Mouse (Mus musculus) limb, embryonic 13.5 days (tissue): ENCODE results near the gene Tdrd5. TPM values are rescaled to one million over a fixed set of nuclear protein-coding genes. Genes with fewer than 3 reads are reported as not detected.
"Not testable (repeated sequence)": the region's sequence is repeated elsewhere in the genome, so short reads cannot be mapped to it uniquely, and the experiment has no call there.

Experiments used
- ATAC-seq: fragments of 200-750 bp; cut with Nextera tagmentation; 2 replicates; pipeline ENCODE4 v1.8.0; 2017; ENCODE audit warnings: low read depth, moderate number of reproducible peaks, moderate TSS enrichment; ENCODE audit not compliant: low FRiP score
- H3K27ac ChIP-seq: fragments of 300-500 bp; sonication (generic); 2 replicates; pipeline ENCODE4 v1.5.1; 2015; ENCODE audit warnings: inconsistent platforms, mild to moderate bottlenecking, moderate library complexity
- H3K27me3 ChIP-seq: fragments of 300-500 bp; sonication (generic); 2 replicates; pipeline ENCODE4 v1.6.1; 2015; ENCODE audit warnings: mild to moderate bottlenecking, inconsistent platforms
- H3K36me3 ChIP-seq: fragments of 300-500 bp; sonication (generic); 2 replicates; pipeline ENCODE4 v1.6.1; 2015; ENCODE audit warnings: inconsistent platforms, mild to moderate bottlenecking, moderate library complexity
- H3K4me1 ChIP-seq: fragments of 300-500 bp; sonication (generic); 2 replicates; pipeline ENCODE4 v1.6.1; 2015; ENCODE audit warnings: inconsistent platforms
- H3K4me2 ChIP-seq: fragments of 300-500 bp; sonication (generic); replicated peaks from 2 replicates; pipeline ENCODE4 v1.6.1; 2015; ENCODE audit warnings: inconsistent platforms, mild to moderate bottlenecking, moderate library complexity
- H3K4me3 ChIP-seq: fragments of 300-500 bp; sonication (generic); 2 replicates; pipeline ENCODE4 v1.5.1; 2015; ENCODE audit warnings: moderate library complexity, mild to moderate bottlenecking, inconsistent platforms
- H3K9ac ChIP-seq: fragments of 300-500 bp; sonication (generic); 2 replicates; pipeline ENCODE4 v1.6.1; 2015; ENCODE audit warnings: mild to moderate bottlenecking, inconsistent platforms
- H3K9me3 ChIP-seq: fragments of 300-500 bp; sonication (generic); 2 replicates; pipeline ENCODE4 v1.6.1; 2016; ENCODE audit warnings: inconsistent platforms
- WGBS: fragments of 180-500 bp; shearing (Covaris S2); methylation state at CpG from one replicate; pipeline ENCODE4 v1.1.7; 2015; 5-methylcytosine and 5-hydroxymethylcytosine counted together
- polyA plus RNA-seq: library from polyadenylated mRNA; unstranded; fragments of >200 nt; fragmentation: Nextera tagmentation; extraction: Ambion mirVana; gene quantifications from 2 replicates; pipeline ENCODE4 v1.2.1, GENCODE M21; 2015

Tdrd5 gene
- polyA plus RNA-seq, 1 experiment from 2014 or later: 0.28 TPM

DNA sequence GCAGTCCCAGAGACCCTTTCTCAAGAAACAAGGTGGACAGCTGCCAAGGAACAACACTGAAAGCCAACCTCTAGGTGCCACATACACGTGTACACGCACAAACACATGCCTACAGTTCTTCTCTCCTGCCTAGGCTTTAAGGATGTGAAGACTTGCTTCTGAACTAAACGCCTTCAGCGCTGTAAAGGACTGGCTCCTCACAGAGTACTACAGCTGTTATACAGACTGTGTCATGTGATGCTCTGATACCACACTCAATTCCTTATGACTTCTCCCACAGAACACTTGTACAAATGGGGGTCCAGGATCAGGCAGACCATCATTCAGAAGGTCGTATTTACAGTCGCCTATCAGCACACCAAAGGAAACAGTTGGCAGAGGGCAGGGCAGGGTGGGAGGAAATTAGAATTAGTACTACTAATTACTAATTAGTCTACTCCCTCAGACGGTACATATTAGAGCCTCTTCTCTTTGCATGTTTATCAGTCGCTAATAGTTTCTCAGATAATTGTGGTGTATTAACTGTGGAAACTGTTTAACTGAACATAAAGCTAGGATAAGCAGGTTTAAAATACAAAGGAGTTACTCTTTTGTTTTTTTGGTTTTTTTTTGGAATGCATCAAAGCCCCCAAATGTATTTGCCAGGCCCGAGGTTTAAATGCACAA is 14.8 kb downstream of the Tdrd5 start:
- H3K27ac ChIP-seq: no peak overlapping the region
- H3K9me3 ChIP-seq: no peaks in the 10 kb centered on the region
- no peak overlapping the region for H3K4me2 ChIP-seq
- no peaks in the 10 kb centered on the region for H3K4me1 ChIP-seq
- H3K27me3 ChIP-seq: no peaks in the 10 kb centered on the region
- no peak overlapping the region for H3K4me3 ChIP-seq
- no peak overlapping the region for H3K9ac ChIP-seq
- 72% methylated on average over 9 of the region's 9 CpGs for WGBS
- no peak for ATAC-seq
- no peaks in the 10 kb centered on the region for H3K36me3 ChIP-seq

DNA sequence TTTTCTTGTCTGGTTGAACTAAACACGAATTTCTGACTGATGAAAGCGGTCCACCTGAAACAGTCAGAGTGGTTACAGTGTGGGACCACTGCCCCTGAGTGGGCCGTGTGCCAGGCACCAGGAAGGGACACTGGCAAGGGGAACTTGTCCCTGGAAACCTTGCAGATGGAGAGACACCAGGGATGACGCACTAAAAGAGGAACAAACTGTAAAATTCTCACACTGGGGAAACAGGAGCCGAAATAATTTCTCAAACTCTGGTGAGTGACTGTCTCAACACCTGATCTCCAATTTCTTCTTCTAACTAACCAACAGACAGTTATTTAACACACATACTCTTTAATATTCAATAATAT is 17.9 kb downstream of the Tdrd5 start:
- no peak overlapping the region for H3K9ac ChIP-seq
- H3K27ac ChIP-seq: no peak overlapping the region
- no peaks in the 10 kb centered on the region for H3K4me1 ChIP-seq
- no peaks in the 10 kb centered on the region for H3K27me3 ChIP-seq
- no peaks in the 10 kb centered on the region for H3K9me3 ChIP-seq
- no peaks in the 10 kb centered on the region for H3K36me3 ChIP-seq
- WGBS: 83% methylated on average over 5 of the region's 5 CpGs
- no peak overlapping the region for H3K4me2 ChIP-seq
- no peak for ATAC-seq
- H3K4me3 ChIP-seq: no peak overlapping the region

DNA sequence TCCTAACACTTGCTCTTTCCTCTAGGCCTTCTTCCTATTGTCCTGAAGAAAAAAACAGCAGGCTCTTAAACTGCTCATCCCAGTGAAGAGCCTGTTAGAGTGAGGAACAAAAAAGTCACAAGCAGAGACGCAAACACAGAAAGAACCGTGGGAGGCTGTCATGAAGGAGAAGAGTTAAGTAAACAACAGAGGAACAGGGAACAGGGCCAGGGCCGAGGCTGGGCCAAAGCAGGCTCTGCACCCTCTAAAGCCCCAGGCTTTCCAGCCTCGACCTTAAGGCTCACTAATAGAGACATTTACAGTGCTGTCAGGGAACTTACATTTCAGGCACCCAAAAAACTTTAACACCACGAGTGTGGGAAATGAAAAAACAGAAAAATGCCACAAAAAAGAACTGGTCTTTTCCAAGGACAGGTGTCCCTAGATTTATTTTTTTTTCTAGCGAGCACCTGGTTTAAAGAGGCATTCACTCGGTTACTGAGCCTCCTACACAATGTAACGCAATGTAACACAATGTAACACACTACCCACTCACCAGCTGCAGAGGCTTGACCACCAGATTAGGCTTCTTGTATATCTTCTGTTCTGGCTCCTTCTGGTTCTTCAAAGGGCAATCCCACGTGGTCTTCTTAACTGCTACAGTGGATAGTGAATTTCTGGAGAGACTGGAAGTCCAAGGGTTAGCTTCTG is 18.5 kb downstream of the Tdrd5 start:
- no peak overlapping the region for H3K4me3 ChIP-seq
- no peak for ATAC-seq
- H3K4me2 ChIP-seq: no peak overlapping the region
- 48% methylated on average over 9 of the region's 9 CpGs for WGBS
- H3K27ac ChIP-seq: no peak overlapping the region
- no peak overlapping the region for H3K9ac ChIP-seq
- H3K27me3 ChIP-seq: no peaks in the 10 kb centered on the region
- H3K9me3 ChIP-seq: no peaks in the 10 kb centered on the region
- H3K4me1 ChIP-seq: no peaks in the 10 kb centered on the region
- no peaks in the 10 kb centered on the region for H3K36me3 ChIP-seq

DNA sequence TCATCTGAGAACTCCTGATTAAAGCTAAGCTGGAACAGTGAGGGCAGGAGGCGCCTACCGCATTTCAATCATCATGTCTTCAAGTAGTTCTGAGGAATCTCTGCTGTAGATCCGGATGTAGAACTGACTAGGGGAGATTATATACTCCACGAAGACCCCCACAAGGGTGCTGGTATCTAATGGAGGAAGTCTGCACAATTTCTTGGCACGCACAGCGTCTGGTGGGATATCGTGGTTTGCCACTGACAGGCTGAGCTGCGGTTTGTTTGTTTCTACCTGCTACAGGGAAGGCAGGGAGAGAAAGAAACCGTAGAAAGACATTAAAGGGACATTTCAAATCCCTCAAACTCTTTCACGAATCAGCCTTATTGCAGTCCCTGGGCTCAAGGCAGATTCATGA is 19.3 kb downstream of the Tdrd5 start:
- no peaks in the 10 kb centered on the region for H3K36me3 ChIP-seq
- H3K4me2 ChIP-seq: no peak overlapping the region
- ATAC-seq: no peak
- 73% methylated on average over 10 of the region's 10 CpGs for WGBS
- H3K9me3 ChIP-seq: no peaks in the 10 kb centered on the region
- H3K9ac ChIP-seq: no peak overlapping the region
- H3K27me3 ChIP-seq: no peaks in the 10 kb centered on the region
- no peak overlapping the region for H3K4me3 ChIP-seq
- H3K4me1 ChIP-seq: no peaks in the 10 kb centered on the region
- H3K27ac ChIP-seq: no peak overlapping the region

GRCm38 (mm10) chr1:156280131-156280530 is 23.3 kb downstream of the Tdrd5 start:
- Histone ChIP-seq H3K4me3 (no peak overlapping the region), H3K9me3 (no peaks in the 10 kb centered on the region), H3K9ac (no peak overlapping the region), H3K4me1 (no peaks in the 10 kb centered on the region), H3K36me3 (no peaks in the 10 kb centered on the region), H3K4me2 (no peak overlapping the region), H3K27me3 (no peaks in the 10 kb centered on the region), H3K27ac (no peak overlapping the region)
- ATAC-seq: no peak
- 83% methylated on average over 7 of the region's 7 CpGs for WGBS

DNA sequence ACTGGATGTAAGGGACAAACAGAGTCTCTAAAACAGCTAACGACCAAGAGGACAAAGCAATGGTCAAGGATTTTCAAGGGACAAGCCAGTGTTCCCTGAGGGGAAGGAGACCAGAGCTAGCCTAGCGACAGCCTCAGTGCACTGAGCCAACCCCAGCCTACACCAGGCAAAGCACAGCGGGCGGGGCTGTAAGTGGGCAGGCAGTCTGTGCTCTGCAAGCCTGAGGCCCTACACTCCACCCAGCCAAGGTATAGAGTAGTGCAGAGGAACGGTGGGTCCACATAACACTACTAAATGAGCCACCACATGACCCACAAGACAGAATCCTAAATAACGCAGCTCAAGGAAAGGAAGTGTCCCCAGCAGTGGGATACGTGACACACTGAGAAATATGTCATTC is 29.8 kb downstream of the Tdrd5 start:
- H3K4me2 ChIP-seq: no peak overlapping the region
- H3K4me1 ChIP-seq: 0 out of 2 replicates have a peak, but pooled peaks cover 3% of the 10 kb centered on the region
- no peaks in the 10 kb centered on the region for H3K9me3 ChIP-seq
- no peak overlapping the region for H3K4me3 ChIP-seq
- H3K27me3 ChIP-seq: no peaks in the 10 kb centered on the region
- no peak overlapping the region for H3K9ac ChIP-seq
- ATAC-seq: no peak
- 50% methylated on average over 7 of the region's 7 CpGs for WGBS
- H3K27ac ChIP-seq: no peak overlapping the region
- H3K36me3 ChIP-seq: no peaks in the 10 kb centered on the region

DNA sequence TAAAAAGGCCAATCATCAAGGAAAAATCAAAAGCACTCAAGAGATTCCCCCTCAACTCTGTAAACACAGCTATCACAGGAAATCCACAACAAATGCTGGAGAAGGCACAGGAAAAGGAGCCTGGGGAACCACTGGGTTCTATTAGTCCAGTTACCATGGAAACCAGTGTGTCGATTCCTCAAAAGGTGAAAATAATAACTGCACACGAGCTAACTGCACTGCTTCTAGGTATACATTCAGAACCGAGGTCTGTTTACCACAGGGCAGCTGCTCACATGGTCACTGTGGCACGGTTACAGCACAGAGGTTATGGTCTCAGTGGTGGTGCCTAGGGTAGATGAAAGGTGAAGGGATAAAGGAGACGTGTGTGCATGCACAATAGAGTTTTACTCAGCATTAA is 31.8 kb downstream of the Tdrd5 start:
- H3K27me3 ChIP-seq: no peaks in the 10 kb centered on the region
- no peak for ATAC-seq
- H3K4me1 ChIP-seq: 0 out of 2 replicates have a peak, but pooled peaks cover 3% of the 10 kb centered on the region
- no peaks in the 10 kb centered on the region for H3K36me3 ChIP-seq
- no peak overlapping the region for H3K4me3 ChIP-seq
- no peak overlapping the region for H3K4me2 ChIP-seq
- H3K9me3 ChIP-seq: no peaks in the 10 kb centered on the region
- WGBS: 38% methylated on average over 5 of the region's 5 CpGs
- no peak overlapping the region for H3K9ac ChIP-seq
- no peak overlapping the region for H3K27ac ChIP-seq

DNA sequence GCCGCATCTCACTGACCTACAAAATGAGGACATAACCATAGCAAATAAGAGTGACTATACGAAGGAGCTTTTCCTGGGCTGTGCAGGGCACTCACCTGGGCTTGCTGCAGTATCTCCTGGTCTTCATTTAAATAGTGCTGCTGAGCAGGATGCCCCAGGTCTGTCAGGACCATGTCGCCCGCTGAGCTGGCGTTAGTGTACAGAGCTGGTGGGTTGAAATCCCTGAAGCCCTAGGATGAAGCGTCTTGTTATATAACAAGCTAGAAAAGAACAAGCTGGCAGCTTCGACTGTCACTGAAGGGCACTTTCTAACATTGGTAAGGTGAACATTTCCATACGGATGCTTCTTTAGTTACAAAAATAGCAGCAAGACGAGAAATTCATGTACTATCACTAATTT is 33.0 kb downstream of the Tdrd5 start:
- H3K27me3 ChIP-seq: no peaks in the 10 kb centered on the region
- H3K9ac ChIP-seq: no peak overlapping the region
- WGBS: 85% methylated on average over 9 of the region's 9 CpGs
- H3K4me1 ChIP-seq: 0 out of 2 replicates have a peak, but pooled peaks cover 3% of the 10 kb centered on the region
- no peak for ATAC-seq
- no peaks in the 10 kb centered on the region for H3K36me3 ChIP-seq
- H3K4me3 ChIP-seq: no peak overlapping the region
- H3K27ac ChIP-seq: no peak overlapping the region
- no peaks in the 10 kb centered on the region for H3K9me3 ChIP-seq
- H3K4me2 ChIP-seq: no peak overlapping the region

DNA sequence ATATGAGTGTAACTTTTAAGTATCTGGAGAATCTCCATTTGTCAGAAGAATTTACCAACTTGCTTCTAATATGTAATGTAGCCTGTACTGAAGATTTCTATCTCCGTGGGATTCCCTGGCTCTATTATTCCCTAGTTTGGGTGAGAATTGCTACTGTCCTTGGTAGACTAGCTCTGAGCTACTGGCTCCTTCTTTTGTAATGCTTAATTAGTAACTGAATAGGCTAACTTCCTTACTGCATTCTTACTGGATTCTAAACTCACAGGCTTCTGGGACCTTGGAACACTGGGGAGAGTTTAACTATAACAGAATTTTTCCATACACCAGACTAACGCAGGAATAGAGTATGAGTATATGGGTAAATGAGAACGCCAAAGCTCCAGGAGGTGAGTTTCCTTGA is 34.9 kb downstream of the Tdrd5 start:
- H3K4me3 ChIP-seq, H3K27me3 ChIP-seq, H3K36me3 ChIP-seq, H3K9ac ChIP-seq, H3K4me1 ChIP-seq, H3K27ac ChIP-seq, H3K9me3 ChIP-seq, H3K4me2 ChIP-seq, ATAC-seq: not testable (repeated sequence)
- 32% methylated on average over 3 of the region's 3 CpGs for WGBS

DNA sequence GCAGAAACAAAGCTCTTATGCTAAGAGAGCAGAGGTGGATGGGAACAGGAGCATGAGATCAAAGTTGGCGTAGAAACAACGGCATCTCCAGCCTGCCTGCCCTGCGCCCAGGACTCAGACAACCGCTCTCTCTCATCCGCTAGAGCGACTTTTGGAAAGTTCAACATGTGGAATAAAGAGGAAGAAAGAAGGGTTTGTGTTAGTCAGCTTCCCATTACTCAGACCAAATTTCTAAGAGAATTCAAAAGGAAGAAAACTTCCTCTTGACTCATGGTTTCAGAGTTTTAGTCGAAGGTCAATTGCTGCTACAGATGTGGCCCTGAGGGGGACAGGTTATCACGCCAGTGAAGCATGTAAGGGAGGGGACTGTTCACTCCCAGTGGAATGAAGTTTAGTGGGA is 39.5 kb downstream of the Tdrd5 start:
- H3K4me1 ChIP-seq: peaks cover 3% of the 10 kb centered on the region; the same call in 1 of the 2 replicates
- H3K36me3 ChIP-seq: no peaks in the 10 kb centered on the region
- no peak overlapping the region for H3K27ac ChIP-seq
- H3K4me3 ChIP-seq: no peak overlapping the region
- H3K9ac ChIP-seq: no peak overlapping the region
- 88% methylated on average over 8 of the region's 8 CpGs for WGBS
- H3K9me3 ChIP-seq: no peaks in the 10 kb centered on the region
- no peak overlapping the region for H3K4me2 ChIP-seq
- H3K27me3 ChIP-seq: no peaks in the 10 kb centered on the region
- ATAC-seq: no peak

DNA sequence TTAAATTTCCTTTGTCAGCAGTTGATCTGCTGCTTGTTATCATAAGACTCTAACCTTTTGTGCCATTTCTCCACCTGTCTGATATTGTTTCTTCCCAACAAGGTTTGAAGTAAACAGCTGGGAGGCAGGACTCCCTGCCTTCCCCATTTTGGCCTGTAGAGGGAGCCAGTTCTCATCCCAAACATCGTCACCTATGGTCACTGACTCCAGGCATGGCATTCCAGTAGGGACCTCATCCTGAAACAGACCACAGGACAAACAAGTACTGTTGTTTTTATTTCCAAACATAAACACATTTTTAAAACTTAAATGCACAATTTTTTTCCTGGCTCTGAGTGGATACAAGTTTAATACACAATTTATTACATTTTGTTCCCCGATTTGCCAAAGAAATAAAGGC is 40.1 kb downstream of the Tdrd5 start:
- WGBS: 50% methylated on average over 2 of the region's 2 CpGs
- no peaks in the 10 kb centered on the region for H3K27me3 ChIP-seq
- H3K27ac ChIP-seq: no peak overlapping the region
- ATAC-seq: no peak
- H3K9me3 ChIP-seq: no peaks in the 10 kb centered on the region
- peaks cover 3% of the 10 kb centered on the region; the same call in 1 of the 2 replicates for H3K4me1 ChIP-seq
- no peaks in the 10 kb centered on the region for H3K36me3 ChIP-seq
- H3K4me3 ChIP-seq: no peak overlapping the region
- H3K9ac ChIP-seq: no peak overlapping the region
- H3K4me2 ChIP-seq: no peak overlapping the region

DNA sequence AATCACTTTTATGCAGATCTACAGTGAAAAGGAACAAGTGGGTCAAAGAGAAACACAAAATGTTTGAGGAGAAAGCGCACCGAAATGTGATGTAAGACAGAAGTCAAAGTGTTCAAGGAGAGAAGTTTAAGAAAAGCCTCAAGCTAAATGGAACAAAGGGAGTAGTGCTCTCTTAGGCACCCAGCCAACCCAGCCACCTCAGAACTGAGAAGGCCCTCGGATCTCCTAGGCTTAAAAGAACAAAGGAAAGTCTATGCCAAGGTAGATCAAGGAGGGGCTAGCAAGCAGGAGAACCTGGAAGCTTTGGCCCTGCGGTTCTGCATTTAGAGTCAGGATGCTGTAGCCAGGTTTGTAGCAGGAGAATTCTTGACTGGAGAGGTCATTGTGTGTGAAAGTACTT is 48.6 kb downstream of the Tdrd5 start:
- Histone ChIP-seq H3K4me3 (no peak overlapping the region), H3K9me3 (no peaks in the 10 kb centered on the region), H3K4me2 (no peak overlapping the region), H3K9ac (no peak overlapping the region), H3K36me3 (no peaks in the 10 kb centered on the region), H3K4me1 (peaks cover 3% of the 10 kb centered on the region; the same call in 1 of the 2 replicates), H3K27me3 (no peaks in the 10 kb centered on the region), H3K27ac (no peak overlapping the region)
- 63% methylated on average over 4 of the region's 4 CpGs for WGBS
- ATAC-seq: no peak

- H3K9ac ChIP-seq, H3K4me1 ChIP-seq, H3K4me3 ChIP-seq, H3K4me2 ChIP-seq, H3K27me3 ChIP-seq, ATAC-seq, H3K27ac ChIP-seq, H3K36me3 ChIP-seq, H3K9me3 ChIP-seq: not testable (repeated sequence)
- WGBS: 81% methylated on average over 4 of the region's 4 CpGs
These were observed 52.4 kb downstream of the Tdrd5 start for GRCm38 (mm10) chr1:156251096-156251495.
